Mouse (Mus musculus) kidney, postnatal 10 days (tissue): ENCODE data around the gene Olfr1368.

Experiments
- DNase-seq: peaks from one replicate; pipeline ENCODE4 v3.0.0; 2021; ENCODE audit warnings: mixed read lengths

Gene Olfr1368

DNA sequence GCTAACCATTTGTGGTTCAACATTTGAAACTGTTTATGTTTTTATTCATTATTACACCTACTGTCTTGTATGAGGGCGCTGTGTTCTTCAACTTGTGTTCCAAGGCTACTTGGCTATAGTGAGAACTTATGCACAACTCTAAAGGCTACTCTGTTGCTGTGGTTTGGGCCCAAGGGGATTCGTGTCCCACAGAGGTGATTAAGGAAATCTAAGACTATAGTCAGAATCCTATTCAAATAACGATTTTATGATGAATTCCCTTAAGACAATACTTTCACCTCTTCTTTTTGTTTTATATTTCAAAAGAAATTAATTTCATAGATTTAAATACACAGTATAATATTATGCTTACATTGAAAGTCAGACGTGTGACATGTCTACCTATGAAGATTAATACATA lies at the start of gene Olfr1368:
Gene Olfr1368 (minus strand): TSS at position 101 of the 400 bp plus-strand sequence.
- DNase-seq, result no peak

- no peak for DNase-seq
Observed at GRCm38 (mm10) chr13:21185521-21185920, 39.9 kb upstream of the Olfr1368 start.

GRCm38 (mm10) chr13:21183661-21184060 lies 38.0 kb upstream of the Olfr1368 start:
- DNase-seq, result no peak

DNA sequence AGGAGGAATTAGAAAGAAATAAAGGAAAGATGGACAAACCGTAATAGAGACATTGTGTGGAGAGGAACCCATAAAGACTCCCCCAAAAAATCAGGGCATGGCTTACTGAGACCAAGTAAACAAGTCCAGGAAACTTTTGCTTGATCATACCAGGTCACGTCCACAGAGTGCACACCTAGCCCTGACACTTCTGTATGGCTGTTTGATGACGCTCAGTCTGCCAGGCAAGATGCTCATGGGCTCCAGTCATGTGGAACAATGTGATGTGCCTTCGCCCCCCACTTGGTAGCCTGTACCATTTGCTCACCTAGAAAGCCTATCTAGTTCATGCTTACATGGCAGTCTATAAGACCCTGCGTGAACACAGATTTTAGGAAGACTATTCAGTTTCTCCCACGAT lies 37.4 kb upstream of the Olfr1368 start:
- no peak for DNase-seq

DNA sequence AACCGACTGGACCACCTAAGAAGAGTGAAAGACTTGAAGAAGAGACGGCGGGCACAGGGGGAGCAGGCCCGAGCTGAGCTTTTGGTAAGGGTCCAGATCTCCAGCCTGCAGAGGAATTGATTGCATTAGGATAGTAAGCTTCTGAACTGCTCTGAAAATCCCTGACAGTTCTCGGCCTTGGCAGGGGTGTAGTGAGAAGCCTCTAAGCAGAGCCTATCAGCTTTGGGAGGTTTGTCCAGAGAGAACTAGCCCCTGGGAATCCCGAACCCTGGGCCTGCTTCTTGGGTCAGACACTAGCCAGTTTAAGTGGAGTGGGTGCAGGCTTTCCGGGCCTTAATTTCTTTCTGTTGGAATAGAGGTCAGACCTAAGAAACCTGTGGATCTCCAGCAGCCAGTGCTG lies 36.3 kb upstream of the Olfr1368 start:
- DNase-seq, result no peak

DNA sequence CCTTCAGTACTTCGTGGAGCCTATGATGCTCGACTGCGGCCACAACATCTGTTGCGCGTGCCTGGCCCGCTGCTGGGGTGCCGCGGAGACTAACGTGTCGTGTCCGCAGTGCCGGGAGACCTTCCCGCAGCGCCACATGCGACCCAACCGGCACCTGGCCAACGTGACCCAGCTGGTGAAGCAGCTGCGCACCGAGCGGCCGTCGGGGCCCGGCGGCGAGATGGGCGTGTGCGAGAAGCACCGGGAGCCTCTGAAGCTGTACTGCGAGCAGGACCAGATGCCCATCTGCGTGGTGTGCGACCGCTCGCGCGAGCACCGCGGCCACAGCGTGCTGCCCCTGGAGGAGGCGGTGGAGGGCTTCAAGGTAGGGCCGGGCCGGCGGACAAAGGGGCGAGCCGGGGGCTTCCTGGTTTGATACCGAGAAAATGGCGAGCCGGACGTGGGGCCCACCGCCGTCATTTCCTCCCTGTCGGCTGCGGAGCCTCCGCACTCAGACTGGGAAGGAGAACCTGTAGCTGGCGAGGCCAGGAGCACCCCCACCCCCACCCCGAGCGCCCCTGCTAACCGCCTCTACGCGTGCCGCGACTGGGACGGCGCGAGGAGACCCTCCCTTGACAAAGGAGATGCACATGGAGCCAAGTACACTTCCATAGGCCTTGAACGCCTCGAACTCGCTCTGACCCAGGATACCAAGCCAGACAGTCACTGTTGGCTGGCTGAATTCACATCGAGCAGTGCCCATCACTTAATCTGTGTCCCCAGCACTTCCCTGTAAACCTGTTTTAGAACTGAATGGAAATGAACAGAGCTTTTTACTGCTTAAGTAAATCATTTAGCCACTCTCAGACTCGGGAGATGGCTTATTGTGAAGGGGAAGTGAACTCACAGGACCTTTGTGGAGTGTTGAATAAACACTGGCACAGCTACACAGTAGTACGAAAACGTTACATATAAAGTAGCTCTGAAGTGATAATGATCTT lies 35.2 kb upstream of the Olfr1368 start:
- DNase-seq, result peak; percentile 78

- peak; percentile 91 for DNase-seq
Observed at GRCm38 (mm10) chr13:21179724-21180550, 34.3 kb upstream of the Olfr1368 start.

- DNase-seq, result no peak
Observed at GRCm38 (mm10) chr13:21179367-21179723, 33.7 kb upstream of the Olfr1368 start, which contains the start of gene Trim27. TSS of gene Trim27 (plus strand) at chr13:21179445.

- DNase-seq, result no peak
Observed at GRCm38 (mm10) chr13:21178364-21178763, 32.7 kb upstream of the Olfr1368 start.

DNA sequence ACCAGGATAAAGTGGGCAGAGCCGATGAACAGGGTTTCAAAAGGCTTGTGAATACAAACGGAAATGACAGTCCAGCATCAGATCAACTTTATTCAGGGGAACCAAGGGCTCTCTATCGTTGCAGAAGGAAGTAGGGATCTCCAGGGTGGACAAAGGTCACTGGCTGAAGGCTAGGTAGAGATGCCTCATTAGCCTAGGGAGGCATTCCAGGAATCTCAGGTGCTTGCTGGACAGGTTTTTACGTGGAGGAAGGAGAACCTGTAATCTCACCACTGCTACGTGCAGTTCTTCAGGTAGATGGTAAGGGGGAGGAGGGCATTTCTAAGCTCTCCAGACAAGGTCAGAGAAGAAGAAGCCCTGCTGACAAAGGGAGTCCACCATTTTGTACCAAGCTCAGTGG lies 32.0 kb upstream of the Olfr1368 start:
- no peak for DNase-seq

DNA sequence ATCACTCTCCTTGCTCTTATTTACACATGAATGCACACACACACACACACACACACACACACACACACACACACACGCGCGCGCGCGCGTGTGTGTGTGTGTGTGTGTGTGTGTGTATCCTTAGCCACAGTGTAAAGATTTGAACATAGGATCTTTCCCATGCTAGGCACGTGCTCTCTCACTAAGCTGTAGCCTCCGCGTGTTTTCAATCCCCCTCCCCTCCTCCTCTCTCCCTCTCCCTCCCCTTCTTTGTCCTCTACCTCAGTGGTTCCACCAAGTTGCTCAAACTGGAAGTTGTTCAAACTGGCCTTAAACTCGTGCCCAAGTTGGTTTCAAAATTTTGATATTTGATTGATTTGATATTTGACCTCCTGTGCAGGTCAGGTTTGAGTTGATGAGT lies 31.1 kb upstream of the Olfr1368 start:
- peak; percentile 2 for DNase-seq

DNA sequence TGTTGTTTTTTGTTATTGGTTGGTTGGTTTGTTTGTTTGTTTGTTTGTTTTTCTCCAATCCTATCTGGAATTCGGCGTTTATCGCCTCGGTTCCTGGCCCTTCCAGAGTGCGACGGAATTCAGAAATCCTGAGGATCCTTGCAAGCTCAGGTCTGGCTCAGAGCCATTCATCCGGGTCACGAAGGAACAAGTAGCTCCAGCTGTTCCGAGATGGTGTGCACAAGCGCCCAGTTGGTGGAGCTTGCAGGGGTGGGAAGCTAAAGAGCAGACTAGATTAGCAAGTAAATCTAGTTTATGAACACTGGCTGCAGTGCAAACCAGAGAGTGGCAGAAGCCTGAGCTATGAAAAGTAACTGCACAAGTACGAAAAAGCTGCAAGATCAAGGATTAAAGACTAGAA lies 27.4 kb upstream of the Olfr1368 start:
- peak; percentile 96 for DNase-seq

GRCm38 (mm10) chr13:21172241-21173027 lies 26.8 kb upstream of the Olfr1368 start:
- peak; percentile 73 for DNase-seq

DNA sequence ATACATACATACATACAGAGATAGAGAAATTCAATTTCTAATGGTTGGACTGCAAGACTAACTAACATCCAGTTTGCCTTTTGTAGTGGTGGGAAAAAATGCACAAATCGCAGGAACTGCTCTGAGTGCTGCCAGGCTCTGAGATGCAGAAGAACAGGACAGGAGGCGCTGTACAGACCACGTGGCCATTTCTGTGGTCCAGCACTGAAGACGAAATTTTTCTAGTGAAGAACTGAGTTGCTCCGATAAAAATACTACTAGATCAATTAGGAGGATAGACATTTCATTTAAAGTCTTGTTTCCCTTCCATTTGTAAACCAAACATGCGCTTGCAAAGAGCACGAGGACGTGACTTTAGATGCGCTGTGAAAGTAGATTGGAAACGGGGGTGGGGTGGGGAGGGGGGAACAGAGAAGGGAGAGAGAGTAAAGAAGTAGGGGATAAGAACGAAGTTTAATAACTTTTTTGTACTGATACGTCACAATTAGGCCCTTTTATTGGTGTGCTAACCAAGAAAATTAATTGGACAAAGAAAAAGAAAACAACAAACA lies 26.0 kb upstream of the Olfr1368 start:
- DNase-seq, result peak; percentile 51

DNA sequence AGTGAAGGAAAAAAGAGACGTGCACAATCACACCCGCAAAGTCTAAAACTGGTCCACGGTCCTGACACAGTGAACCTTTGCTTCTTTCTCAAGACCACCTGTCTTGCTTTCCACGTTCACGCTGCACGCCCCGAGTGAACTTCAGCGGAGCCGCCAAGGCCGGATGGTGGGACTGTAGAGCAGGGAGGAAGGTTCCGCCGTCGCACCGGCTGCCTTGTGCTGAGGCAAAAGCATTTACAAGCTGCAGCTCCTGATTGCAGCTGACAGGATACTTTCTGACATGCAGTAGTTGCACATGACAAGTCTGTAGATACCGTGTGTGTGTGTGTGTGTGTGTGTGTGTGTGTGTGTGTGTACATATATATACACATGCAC lies 25.5 kb upstream of the Olfr1368 start:
- DNase-seq, result peak; percentile 34

- no peak for DNase-seq
Observed at GRCm38 (mm10) chr13:21170431-21171155, 24.9 kb upstream of the Olfr1368 start.

DNA sequence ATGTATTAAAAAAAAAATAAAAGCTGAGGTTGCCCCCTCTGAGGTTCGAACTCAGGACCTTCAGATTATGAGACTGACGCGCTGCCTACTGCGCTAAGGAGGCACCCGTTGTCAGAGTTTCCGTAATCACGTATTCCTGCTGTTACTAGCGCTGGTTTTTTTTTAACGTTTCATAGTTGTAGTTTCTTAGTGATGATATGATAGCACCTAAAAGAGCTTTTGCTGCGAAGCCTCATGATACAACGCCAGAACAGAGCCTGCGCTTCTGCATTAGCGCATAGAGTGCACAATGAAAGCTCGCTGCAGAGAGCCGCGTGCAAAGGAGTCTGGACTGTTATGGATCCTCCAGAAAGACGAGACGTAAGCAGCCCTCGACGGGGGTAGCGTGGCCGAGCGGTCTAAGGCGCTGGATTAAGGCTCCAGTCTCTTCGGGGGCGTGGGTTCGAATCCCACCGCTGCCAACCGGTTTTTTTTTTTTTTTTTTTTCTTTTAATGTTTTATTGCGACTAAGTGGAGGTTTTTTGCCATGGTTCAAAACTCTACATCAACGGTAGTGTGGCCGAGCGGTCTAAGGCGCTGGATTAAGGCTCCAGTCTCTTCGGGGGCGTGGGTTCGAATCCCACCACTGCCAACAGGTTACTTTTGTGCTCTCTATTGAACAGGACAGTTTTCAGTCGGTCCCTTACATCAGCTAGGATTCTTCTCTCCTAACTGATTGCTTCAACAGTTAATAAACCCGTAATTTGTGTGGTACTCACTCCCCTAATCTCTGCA lies 24.2 kb upstream of the Olfr1368 start:
- DNase-seq, result peak; percentile 85

DNA sequence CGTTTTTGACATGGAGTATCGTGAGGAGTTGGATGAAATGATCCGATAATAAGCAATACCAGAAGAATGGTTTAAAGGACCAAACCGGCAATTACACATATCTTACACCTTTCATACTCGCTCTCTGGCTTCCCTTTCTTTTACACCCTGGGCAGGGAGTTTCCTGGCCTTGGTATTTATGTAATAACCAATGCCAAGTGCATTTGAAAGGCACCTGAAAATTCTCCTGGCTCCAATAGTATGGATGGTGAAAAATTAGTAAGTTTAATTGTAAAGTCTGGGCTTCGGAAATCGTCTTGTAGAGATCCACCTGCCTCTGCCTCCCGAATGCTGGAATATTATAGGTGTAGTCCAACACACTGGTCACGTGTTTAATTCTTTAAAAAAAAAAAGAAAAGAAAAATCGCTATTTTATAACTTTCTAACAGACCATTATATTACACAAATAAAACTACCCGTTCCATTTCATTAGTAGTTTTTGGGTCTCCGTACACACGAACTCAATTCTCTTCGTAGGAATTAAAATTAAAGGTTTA lies 23.5 kb upstream of the Olfr1368 start:
- no peak for DNase-seq

DNA sequence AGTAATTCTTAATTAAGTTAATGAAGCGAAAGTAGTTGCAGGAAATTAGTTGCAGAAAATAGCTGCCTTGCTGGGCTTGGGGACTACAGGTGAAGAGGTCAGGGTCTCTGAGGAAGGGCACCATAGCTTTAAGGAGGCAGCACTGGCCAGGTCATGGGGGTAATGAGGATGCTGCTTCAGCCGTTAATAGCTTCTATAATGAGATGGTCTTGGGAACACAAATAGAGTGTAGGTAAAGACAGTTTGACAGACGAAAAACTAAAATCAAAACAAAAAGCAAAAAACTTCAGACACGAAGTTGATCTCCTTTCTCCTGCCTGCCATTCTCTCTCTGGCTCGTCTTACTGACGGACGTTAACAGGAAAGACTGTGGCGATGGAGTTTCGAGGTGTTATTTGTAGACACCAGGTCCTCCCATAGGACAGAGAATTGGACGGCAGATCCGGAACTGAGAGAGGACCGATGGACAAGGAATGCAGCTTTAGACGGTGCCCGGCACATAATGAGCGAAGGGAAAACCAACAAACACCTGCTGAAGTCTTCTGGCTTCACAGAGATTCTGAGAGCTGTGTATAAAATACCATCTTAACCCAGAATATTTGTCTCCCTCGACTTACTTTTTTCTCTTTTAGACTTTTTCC lies 22.8 kb upstream of the Olfr1368 start:
- DNase-seq, result peak; percentile 37

- peak; percentile 31 for DNase-seq
Observed at GRCm38 (mm10) chr13:21167910-21168300, 22.2 kb upstream of the Olfr1368 start.
